Mouse (Mus musculus): ENCODE results near the gene Cspg4.
A peak's percentile ranks its signal among the peaks of the same experiment; 100 is the strongest.
"Not testable (repeated sequence)": the region's sequence is repeated elsewhere in the genome, so short reads cannot be mapped to it uniquely, and the experiment has no call there.

The Cspg4 gene

GRCm38 (mm10) chr9:56891517-56892011 lies 26.7 kb downstream of the Cspg4 start:
- DNase-seq (ENCODE audit: low read depth, low spot score): peak; percentile 57

DNA sequence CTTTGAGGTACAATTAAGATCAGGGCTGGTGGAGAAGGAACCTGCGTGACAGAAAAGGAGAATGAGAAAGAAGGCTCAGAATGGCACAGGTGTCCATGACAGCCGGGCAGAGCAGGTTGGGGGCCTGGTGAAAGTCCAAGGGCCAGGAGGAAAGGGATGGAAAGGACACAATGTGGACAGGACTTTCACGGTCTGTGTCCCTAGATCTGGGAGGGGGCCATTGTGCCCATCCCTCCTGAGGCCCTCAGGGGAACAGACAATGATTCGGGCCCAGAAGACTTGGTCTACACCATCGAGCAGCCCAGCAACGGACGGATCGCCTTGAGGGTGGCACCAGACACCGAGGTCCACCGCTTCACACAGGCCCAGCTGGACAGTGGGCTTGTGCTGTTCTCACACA lies 27.3 kb downstream of the Cspg4 start:
- no peak for DNase-seq (ENCODE audit: low read depth, low spot score)

GRCm38 (mm10) chr9:56893313-56893712 lies 28.5 kb downstream of the Cspg4 start:
- no peak for DNase-seq (ENCODE audit: low read depth, low spot score)

- DNase-seq (ENCODE audit: low read depth, low spot score): no peak
Observed at GRCm38 (mm10) chr9:56894006-56894405, 29.2 kb downstream of the Cspg4 start.

GRCm38 (mm10) chr9:56896779-56897178 lies 31.9 kb downstream of the Cspg4 start:
- no peak for DNase-seq (ENCODE audit: low read depth, low spot score)

- DNase-seq (ENCODE audit: low read depth, low spot score): no peak
Observed at GRCm38 (mm10) chr9:56899409-56899808, 34.6 kb downstream of the Cspg4 start.

- DNase-seq (ENCODE audit: low read depth, low spot score): no peak
Observed at GRCm38 (mm10) chr9:56900060-56900459, 35.2 kb downstream of the Cspg4 start.

DNA sequence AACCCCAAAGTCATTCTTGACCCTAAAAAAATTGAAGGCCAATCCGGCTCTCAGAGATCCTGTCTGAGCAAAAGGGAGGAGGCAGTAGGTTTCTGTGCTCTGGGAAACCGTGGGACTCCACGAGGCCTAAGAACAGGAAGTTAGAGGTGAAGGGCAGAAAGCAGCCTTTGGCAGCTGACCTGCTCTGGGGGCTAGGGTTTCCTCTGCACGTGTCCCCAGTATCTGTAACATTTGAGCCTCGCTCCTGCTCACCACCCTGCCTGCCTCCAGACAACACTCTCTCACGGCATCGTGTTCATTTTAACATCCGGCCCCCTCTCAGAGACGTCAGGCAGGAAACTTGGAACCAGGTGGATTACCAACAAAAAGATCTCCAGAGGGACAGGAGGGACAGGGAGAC lies 35.7 kb downstream of the Cspg4 start:
- DNase-seq (ENCODE audit: low read depth, low spot score): no peak

GRCm38 (mm10) chr9:56901187-56901586 lies 36.4 kb downstream of the Cspg4 start:
- no peak for DNase-seq (ENCODE audit: low read depth, low spot score)

DNA sequence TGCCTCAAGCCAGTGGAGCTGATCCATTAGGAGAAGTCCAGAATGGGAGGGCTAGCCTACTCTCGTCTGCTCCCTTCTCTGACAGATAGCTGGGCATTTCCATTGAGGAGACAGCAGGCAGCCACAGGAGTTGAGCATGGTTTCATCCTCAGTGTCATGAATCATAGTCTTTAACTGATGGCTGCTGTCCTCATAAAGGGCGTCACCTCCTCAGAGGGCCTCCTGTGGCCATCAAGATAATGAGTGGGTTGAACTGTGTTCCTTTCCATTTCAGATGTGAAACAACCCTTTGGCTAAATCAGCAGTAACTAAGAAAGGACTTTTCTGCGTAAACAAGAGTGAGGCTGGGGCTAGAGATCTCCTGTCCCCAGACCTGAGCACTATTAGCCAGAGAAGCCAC lies 38.8 kb downstream of the Cspg4 start:
- no peak for DNase-seq (ENCODE audit: low read depth, low spot score)

DNA sequence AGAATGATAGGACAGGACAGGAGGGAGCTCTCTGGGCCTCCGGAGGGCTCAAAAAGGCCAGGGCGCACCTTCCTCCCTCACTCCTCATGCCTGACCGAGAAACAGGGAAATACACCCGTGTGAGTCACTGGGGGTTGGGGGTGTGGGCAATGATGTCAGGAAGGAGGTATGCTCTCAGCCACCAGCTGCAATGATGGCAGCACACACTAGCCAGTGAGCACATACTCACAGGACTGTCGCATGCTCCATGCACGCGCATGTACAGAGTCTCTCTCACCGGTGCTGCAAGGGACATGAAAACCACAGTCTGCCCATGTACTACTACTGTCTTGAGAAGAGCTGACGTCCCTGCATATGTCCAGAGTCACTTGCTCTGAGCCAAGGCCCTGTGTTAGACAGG lies 42.7 kb downstream of the Cspg4 start:
- no peak for DNase-seq (ENCODE audit: low read depth, low spot score)

DNA sequence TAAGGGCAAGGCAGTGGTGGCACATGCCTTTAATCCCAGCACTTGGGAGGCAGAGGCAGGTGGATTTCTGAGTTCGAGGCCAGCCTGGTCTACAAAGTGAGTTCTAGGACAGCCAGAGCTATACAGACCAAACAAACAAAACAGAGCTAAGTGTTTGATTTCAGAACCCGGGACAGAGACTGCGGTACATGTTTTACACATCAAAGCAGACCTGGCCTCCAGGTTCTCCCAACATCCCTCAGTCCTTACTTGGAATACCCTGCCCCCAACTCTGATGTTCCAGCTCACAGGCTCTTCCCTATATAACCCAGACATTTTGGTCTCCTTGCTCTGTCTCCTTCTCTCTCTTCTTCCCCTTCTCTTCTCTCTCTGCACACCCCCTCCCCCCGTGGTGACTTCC lies 45.2 kb downstream of the Cspg4 start:
- not testable (repeated sequence) for DNase-seq (ENCODE audit: low read depth, low spot score)

DNA sequence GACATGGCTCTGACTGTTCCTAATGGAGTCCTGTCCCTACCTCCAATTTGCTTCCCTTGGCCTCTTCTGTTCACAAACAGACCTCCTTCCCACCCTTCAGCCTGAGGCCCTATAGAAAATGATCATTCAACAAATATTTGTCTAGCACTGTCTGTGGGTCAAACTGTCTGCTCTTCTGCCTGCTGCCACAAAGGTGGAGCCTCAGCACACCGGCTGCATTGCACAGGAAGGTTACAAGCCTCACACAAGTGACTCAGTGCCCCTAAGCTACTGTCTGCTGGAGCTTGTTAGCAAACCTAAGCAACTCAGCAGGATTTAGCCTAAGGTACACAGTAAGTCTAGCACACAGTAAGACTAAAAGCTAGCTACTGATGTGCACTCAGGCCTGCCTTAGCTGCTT lies 46.2 kb downstream of the Cspg4 start:
- DNase-seq (ENCODE audit: low read depth, low spot score): no peak

DNA sequence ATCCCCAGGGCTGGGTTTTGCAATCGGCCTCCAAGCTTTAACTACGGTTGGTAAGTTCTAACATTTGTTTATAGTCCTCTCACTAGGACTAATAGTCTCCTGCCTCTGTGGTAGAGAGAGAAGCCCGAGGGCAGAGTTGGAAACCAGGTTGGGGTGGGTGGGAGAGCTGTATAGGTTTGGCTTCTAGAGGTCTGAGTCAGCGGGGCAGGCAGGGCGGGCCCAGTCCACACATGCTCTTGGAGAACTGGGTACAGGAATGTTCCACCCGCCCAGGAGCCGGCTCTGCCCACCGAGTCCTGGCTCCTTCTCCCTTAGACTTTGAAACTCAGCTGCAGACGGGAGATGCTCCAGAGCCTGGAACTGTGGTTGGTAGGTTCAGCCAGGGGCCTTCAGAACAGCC lies 49.2 kb downstream of the Cspg4 start:
- DNase-seq (ENCODE audit: low read depth, low spot score): no peak

DNA sequence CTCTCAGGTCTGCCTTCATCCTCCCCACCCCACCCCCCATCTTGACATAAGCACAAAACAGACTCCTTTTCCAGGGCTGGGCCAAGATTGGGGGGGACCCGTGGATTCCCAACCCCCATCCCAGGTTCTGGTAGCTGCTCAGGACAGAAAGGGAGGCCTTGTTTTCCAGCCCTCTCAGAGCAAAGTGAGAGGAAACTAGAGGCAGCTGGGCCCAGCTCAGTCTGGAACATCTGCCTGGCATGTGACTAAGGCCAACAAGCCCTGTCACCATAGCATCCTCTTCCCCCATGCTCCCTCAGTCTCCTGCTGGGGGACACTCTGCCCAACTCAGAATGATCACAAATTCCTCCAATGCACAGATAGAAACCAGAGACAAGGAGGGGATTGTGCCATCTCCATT lies 50.3 kb downstream of the Cspg4 start:
- DNase-seq (ENCODE audit: low read depth, low spot score): no peak

- no peak for DNase-seq (ENCODE audit: low read depth, low spot score)
Observed at GRCm38 (mm10) chr9:56915695-56916410, 51.0 kb downstream of the Cspg4 start.

GRCm38 (mm10) chr9:56917131-56917530 lies 52.3 kb downstream of the Cspg4 start:
- no peak for DNase-seq (ENCODE audit: low read depth, low spot score)

DNA sequence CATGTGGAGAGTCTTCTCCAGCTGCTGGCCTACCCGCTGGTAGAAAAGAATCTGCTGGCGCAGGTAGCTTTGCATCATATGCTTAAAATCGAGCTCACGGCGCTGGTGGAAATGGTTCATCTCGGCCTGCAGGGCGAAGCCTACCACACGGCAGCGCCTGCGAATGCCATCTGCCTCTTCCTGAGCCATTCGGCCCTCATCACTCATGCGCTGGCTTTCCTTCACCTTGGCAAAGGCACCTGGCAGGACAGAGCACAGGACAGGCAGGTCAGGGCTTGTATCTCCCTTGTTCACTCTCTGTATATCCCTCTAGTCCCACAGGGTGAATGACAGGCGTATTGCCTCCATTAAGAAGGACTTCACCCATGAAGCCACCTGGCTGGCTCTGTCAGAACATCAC lies 53.6 kb downstream of the Cspg4 start:
- DNase-seq (ENCODE audit: low read depth, low spot score): no peak

DNA sequence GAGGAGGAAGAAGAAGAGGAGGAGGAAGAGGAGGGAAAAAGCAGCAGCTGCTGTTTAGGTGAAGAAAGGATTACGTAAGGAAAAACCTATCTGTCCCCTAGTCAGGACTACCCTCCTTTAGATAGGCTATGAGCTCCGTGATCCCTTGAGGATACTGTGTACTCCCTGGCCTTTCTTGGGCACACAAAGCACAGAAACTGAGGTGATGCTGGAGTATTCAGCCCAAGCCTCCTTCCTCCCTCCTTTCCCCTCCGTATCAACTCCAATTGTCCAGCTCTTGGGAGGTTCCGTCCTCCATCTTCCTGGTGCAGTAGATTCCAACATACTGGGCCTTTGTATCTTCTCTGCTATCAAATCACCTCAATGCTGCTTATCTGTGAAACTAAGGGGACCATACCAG lies 57.9 kb downstream of the Cspg4 start:
- no peak for DNase-seq (ENCODE audit: low read depth, low spot score)

GRCm38 (mm10) chr9:56923841-56924650 lies 59.2 kb downstream of the Cspg4 start:
- DNase-seq (ENCODE audit: low read depth, low spot score): no peak

DNA sequence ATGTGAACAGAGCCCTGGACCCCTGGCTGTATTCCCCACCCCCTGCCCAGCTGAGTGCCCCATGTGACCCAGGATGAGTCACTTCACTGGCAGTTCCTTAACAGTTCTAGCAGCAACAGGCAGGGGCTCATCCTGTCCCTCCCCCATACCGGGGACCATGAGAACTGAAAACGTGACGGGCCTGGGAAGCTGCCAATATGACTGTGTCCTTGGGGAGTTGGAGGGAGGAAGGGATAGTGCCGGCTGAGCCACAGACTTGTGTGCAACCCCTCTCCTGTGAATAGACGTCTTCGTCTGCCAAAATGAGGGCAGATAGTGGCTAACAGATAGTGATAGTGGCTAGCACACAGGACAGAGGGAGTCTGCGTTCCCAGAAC lies 59.8 kb downstream of the Cspg4 start:
- no peak for DNase-seq (ENCODE audit: low read depth, low spot score)

- no peak for DNase-seq (ENCODE audit: low read depth, low spot score)
Observed at GRCm38 (mm10) chr9:56925291-56926024, 60.6 kb downstream of the Cspg4 start.

DNA sequence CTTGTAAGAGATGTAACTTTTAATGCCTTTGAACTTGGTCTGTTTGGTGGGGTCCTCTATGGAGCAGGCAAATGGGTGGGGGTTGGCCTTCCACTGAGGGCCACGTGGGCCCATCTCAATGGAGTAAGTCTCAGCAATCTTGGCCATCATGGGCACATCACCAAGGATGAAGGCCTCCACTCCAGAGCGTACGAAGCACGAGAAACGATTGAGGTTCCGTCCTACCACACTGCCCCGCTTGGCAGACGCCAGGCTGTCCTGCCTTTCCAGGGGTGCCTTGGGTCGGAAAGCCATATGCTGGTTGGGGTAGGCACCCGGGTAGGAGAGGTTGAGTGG lies 61.2 kb downstream of the Cspg4 start:
- no peak for DNase-seq (ENCODE audit: low read depth, low spot score)

Measured in WW6 (cell line).